Mouse (Mus musculus): Measurements from ENCODE around the gene Nrp1. TPM values are rescaled to one million over a fixed set of nuclear protein-coding genes. Genes with fewer than 3 reads are reported as not detected.
A peak's percentile ranks its signal among the peaks of the same experiment; 100 is the strongest.

Nrp1 gene
- polyA plus RNA-seq, 1 experiment from 2014 or later = 52.5 TPM

GRCm38 (mm10) chr8:128528591-128529383, 170.4 kb downstream of the Nrp1 start:
- WGBS = 5% methylated on average over 8 of the region's 8 CpGs
- peak overlapping the region; percentile 26 for H3K4me2 ChIP-seq (replicated peaks)
- H3K9ac ChIP-seq (replicated peaks) = no peak overlapping the region
- H3K27me3 ChIP-seq = peaks cover 11% of the 10 kb centered on the region
- no peak overlapping the region for H3K4me3 ChIP-seq (replicated peaks)
- H3K36me3 ChIP-seq = no peaks in the 10 kb centered on the region
- no peaks in the 10 kb centered on the region for H3K9me3 ChIP-seq
- H3K4me1 ChIP-seq (replicated peaks) = peaks cover 20% of the 10 kb centered on the region
- peak; percentile 97 for ATAC-seq
- H3K27ac ChIP-seq = peak overlapping the region; percentile 77

- H3K4me3 ChIP-seq (replicated peaks) = no peak overlapping the region
- H3K27me3 ChIP-seq = peaks cover 11% of the 10 kb centered on the region
- no peaks in the 10 kb centered on the region for H3K9me3 ChIP-seq
- no peaks in the 10 kb centered on the region for H3K36me3 ChIP-seq
- 43% methylated on average over 3 of the region's 3 CpGs for WGBS
- no peak overlapping the region for H3K9ac ChIP-seq (replicated peaks)
- H3K4me1 ChIP-seq (replicated peaks) = peaks cover 13% of the 10 kb centered on the region
- peak; percentile 66; the same call in 1 of the 2 replicates for ATAC-seq
- H3K4me2 ChIP-seq (replicated peaks) = no peak overlapping the region
- H3K27ac ChIP-seq = no peak overlapping the region
These were observed 176.1 kb downstream of the Nrp1 start for GRCm38 (mm10) chr8:128534442-128534871.

DNA sequence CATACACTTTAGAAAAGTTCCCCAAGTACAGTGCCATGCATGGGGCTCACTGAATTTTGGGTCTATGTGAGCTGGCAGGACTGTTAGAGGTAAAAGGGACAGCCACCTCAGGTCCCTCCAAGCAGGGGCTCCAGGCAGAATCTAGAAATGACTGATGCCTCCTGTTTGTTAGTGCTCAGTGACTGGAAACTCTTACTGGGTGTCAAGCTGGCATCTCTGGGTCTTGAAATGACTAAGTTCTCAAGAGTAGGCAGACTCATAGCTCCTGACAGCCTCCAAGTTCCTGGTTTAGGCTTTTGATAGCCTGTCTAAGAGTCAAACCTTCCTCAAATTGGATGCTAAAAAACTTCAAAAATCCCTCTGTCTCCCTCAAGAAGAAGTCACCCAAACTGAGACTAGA, 177.3 kb downstream of the Nrp1 start:
- Histone ChIP-seq H3K4me2 (replicated peaks) (no peak overlapping the region), H3K4me1 (replicated peaks) (peaks cover 8% of the 10 kb centered on the region), H3K27ac (no peak overlapping the region), H3K9me3 (no peaks in the 10 kb centered on the region), H3K4me3 (replicated peaks) (no peak overlapping the region), H3K36me3 (no peaks in the 10 kb centered on the region), H3K9ac (replicated peaks) (no peak overlapping the region), H3K27me3 (peaks cover 5% of the 10 kb centered on the region)
- no peak for ATAC-seq

GRCm38 (mm10) chr8:128538378-128538777, 180.0 kb downstream of the Nrp1 start:
- Histone ChIP-seq H3K36me3 (no peaks in the 10 kb centered on the region), H3K27me3 (no peaks in the 10 kb centered on the region), H3K9me3 (no peaks in the 10 kb centered on the region), H3K27ac (no peak overlapping the region), H3K4me3 (replicated peaks) (no peak overlapping the region), H3K4me1 (replicated peaks) (peaks cover 8% of the 10 kb centered on the region), H3K4me2 (replicated peaks) (no peak overlapping the region), H3K9ac (replicated peaks) (no peak overlapping the region)
- 17% methylated on average over 1 of the region's 1 CpGs for WGBS
- no peak for ATAC-seq

GRCm38 (mm10) chr8:128541355-128542090, 183.1 kb downstream of the Nrp1 start:
- no peak for ATAC-seq
- Histone ChIP-seq H3K27ac (no peak overlapping the region), H3K4me1 (replicated peaks) (no peaks in the 10 kb centered on the region), H3K4me2 (replicated peaks) (no peak overlapping the region), H3K9ac (replicated peaks) (no peak overlapping the region), H3K27me3 (no peaks in the 10 kb centered on the region), H3K4me3 (replicated peaks) (no peak overlapping the region), H3K36me3 (no peaks in the 10 kb centered on the region), H3K9me3 (no peaks in the 10 kb centered on the region)
- 73% methylated on average over 1 of the region's 1 CpGs for WGBS

GRCm38 (mm10) chr8:128544128-128544846, 185.9 kb downstream of the Nrp1 start:
- Histone ChIP-seq H3K27me3 (no peaks in the 10 kb centered on the region), H3K9me3 (no peaks in the 10 kb centered on the region), H3K4me2 (replicated peaks) (no peak overlapping the region), H3K4me3 (replicated peaks) (no peak overlapping the region), H3K36me3 (no peaks in the 10 kb centered on the region), H3K27ac (no peak overlapping the region), H3K4me1 (replicated peaks) (no peaks in the 10 kb centered on the region), H3K9ac (replicated peaks) (no peak overlapping the region)
- no peak for ATAC-seq
- WGBS = 90% methylated on average over 2 of the region's 2 CpGs

DNA sequence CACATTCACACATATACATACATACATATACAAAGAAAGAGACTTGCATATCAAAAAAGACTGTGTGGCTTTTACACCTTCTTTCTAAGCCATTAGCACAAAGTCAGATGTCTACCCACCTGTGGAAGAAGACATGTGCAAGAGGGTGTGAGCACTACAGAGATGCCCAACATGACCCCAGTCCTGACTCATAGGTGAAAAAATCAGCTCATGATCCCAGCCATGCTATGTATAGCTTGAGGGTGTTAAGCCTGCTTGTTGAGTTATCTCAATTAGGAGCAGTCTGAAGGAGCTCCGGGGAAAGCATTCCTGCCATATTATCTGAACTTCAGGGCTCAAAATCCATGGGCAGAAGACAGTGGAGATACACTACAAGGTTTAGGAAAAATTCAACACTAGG, 187.9 kb downstream of the Nrp1 start:
- H3K4me2 ChIP-seq (replicated peaks) = no peak overlapping the region
- H3K36me3 ChIP-seq = no peaks in the 10 kb centered on the region
- H3K9me3 ChIP-seq = no peaks in the 10 kb centered on the region
- no peak for ATAC-seq
- no peak overlapping the region for H3K4me3 ChIP-seq (replicated peaks)
- no peaks in the 10 kb centered on the region for H3K4me1 ChIP-seq (replicated peaks)
- no peak overlapping the region for H3K9ac ChIP-seq (replicated peaks)
- WGBS = 94% methylated on average over 1 of the region's 1 CpGs
- H3K27me3 ChIP-seq = no peaks in the 10 kb centered on the region
- no peak overlapping the region for H3K27ac ChIP-seq

DNA sequence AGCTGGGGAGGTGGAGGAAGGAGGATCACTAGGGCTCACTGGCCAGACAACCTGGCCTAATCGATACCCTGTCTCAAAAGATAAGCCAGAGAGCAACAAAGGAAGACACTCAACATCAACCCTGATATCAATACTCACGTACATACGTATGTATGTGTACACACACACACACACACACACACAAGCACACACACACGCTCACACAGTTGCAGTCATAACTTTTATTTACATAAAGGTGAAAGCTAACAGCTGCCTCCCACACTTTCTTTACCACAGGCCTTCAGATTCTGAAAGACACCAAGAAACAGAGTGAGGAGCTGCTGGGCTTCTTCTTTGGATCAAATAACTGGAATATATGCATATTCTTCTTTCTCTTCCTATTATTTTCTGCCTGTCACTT, 189.0 kb downstream of the Nrp1 start:
- no peak for ATAC-seq
- no peak overlapping the region for H3K4me3 ChIP-seq (replicated peaks)
- H3K9ac ChIP-seq (replicated peaks) = no peak overlapping the region
- H3K27ac ChIP-seq = no peak overlapping the region
- no peak overlapping the region for H3K4me2 ChIP-seq (replicated peaks)
- no peaks in the 10 kb centered on the region for H3K4me1 ChIP-seq (replicated peaks)
- H3K36me3 ChIP-seq = no peaks in the 10 kb centered on the region
- no peaks in the 10 kb centered on the region for H3K9me3 ChIP-seq
- 93% methylated on average over 4 of the region's 4 CpGs for WGBS
- no peaks in the 10 kb centered on the region for H3K27me3 ChIP-seq

- Histone ChIP-seq H3K27ac (no peak overlapping the region), H3K4me2 (replicated peaks) (no peak overlapping the region), H3K9me3 (no peaks in the 10 kb centered on the region), H3K9ac (replicated peaks) (no peak overlapping the region), H3K4me3 (replicated peaks) (no peak overlapping the region), H3K36me3 (no peaks in the 10 kb centered on the region), H3K4me1 (replicated peaks) (no peaks in the 10 kb centered on the region), H3K27me3 (no peaks in the 10 kb centered on the region)
- no peak for ATAC-seq
- 95% methylated on average over 5 of the region's 5 CpGs for WGBS
These were observed 191.3 kb downstream of the Nrp1 start for GRCm38 (mm10) chr8:128549738-128550137.

DNA sequence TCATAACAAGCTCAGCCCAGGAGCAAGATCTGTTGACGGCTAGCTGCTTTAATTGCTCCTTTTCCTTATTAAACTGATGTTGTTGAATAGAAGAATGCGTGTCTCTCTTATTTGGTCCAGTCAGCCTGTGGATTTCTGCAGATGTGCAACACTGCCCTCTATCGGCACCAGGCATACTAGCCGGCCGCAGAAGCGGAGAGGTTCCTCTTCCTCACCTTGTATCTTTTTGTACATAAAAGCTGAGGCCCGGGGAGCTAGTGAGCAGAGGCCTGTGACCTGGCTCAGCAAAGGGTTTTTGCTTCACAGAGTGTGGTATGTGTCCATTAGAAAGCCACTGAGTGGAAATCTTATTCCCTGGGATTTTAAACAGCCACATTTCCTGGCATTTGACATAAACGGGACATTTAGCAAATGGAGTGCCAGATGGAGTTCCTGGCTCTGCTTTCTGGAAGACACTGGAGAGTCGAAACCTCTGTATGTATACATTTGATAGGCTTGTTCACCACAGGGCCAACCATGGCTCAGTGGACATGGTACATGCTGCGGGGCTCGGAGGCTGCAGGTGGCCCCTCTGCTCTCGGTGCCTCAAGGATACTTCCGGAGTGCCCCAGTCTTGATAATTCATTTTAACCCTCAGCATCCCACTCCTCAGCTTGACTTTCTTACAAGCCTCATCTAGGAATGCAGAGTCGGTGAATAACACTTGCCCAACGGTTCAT, 193.2 kb downstream of the Nrp1 start:
- 52% methylated on average over 15 of the region's 15 CpGs for WGBS
- no peaks in the 10 kb centered on the region for H3K9me3 ChIP-seq
- no peak overlapping the region for H3K4me3 ChIP-seq (replicated peaks)
- no peaks in the 10 kb centered on the region for H3K36me3 ChIP-seq
- H3K4me1 ChIP-seq (replicated peaks) = no peaks in the 10 kb centered on the region
- H3K27me3 ChIP-seq = no peaks in the 10 kb centered on the region
- no peak overlapping the region for H3K9ac ChIP-seq (replicated peaks)
- H3K4me2 ChIP-seq (replicated peaks) = no peak overlapping the region
- ATAC-seq = no peak
- no peak overlapping the region for H3K27ac ChIP-seq

Measured in midbrain, embryonic 13.5 days (tissue).